17 mouse cellular contexts compared by ENCODE assay signal in genomic region chr1:108597129-108597528, GRCm38 (mm10).
DNase-seq lines count a peak whose midpoint lies in the region.
"Had no signal": no experiment of that assay in that cellular context is flagged by ENCODE, and none has a peak within 500 bp of the region (broad histone marks: within the 10 kb centered on the region; RNA-seq: fewer than 3 reads in every experiment).

No protein-coding gene starts in this region.

- intact Hi-C loops in gastrocnemius, postnatal 14 days (cut with DNase I; ENCODE audit: low total_unique reads), result no loop called here
- intact Hi-C loops in heart, postnatal 36 days (cut with DNase I), result no loop called here

- DNase-seq in gastrocnemius, postnatal 14 days, result peak; percentile 2
- DNase-seq in gastrocnemius, postnatal 25 days, result no peak
- DNase-seq in heart, adult 11 months, result peak; percentile 76
- DNase-seq in heart, postnatal 36 days, result no peak
- DNase-seq in 3134 (ENCODE audit: extremely low read depth, insufficient read length, low spot score), result peak; percentile 1
- DNase-seq in layer of hippocampus, adult 8-10 months (ENCODE audit: low spot score in 2 of 2), result no peak
- DNase-seq: adrenal gland, adult 2 months; adrenal gland, adult 8-10 months; adrenal gland, postnatal 10 days; adrenal gland, postnatal 14 days; adrenal gland, postnatal 25 days; adrenal gland, postnatal 36 days; B cell, adult 2 months; cerebellum, adult 11 months; cerebellum, adult 11-12 months; cerebellum, adult 18-20 months; cerebellum, adult 2 months had no signal

Comparison
In these comparisons a context has a peak if more than half of its experiments do, and no peak if none do; other contexts are left out.
1. DNase-seq: peak in gastrocnemius, postnatal 14 days (single experiment), heart, adult 11 months (single experiment) and 3134 (single experiment); none in gastrocnemius, postnatal 25 days (single experiment), heart, postnatal 36 days (0 of 2) and layer of hippocampus, adult 8-10 months (0 of 2).